Mouse (Mus musculus) spleen, adult 2 months (tissue): Measurements from ENCODE around the gene Trappc4. TPM values are rescaled to one million over a fixed set of nuclear protein-coding genes. Genes with fewer than 3 reads are reported as not detected.
A peak's percentile ranks its signal among the peaks of the same experiment; 100 is the strongest.

Experiments
- DNase-seq, 2 experiments: peaks; one replicate each; pipeline versions ENCODE4 v3.0.0 to v3.0.0-alpha.2; 2012 to 2021; ENCODE audit warnings: low spot score in 2 of 2, low read depth in 1 of 2
- H3K27ac ChIP-seq: fragments of 200-500 bp; 2 replicates; pipeline ENCODE4 v1.5.1; 2012; ENCODE audit warnings: low read length, inconsistent platforms; ENCODE audit not compliant: insufficient read depth
- H3K27me3 ChIP-seq: fragments of 200-500 bp; 2 replicates; pipeline ENCODE4 v1.6.1; 2012; ENCODE audit warnings: mild to moderate bottlenecking, moderate library complexity, low read length, inconsistent platforms; ENCODE audit not compliant: control insufficient read depth, insufficient read depth
- H3K36me3 ChIP-seq: fragments of 200-500 bp; 2 replicates; pipeline ENCODE4 v1.6.1; 2012; ENCODE audit warnings: mild to moderate bottlenecking, low read length, inconsistent platforms; ENCODE audit not compliant: control insufficient read depth, insufficient read depth
- H3K4me1 ChIP-seq: fragments of 200-500 bp; 2 replicates; pipeline ENCODE4 v1.6.1; 2011; ENCODE audit warnings: inconsistent platforms; ENCODE audit not compliant: control insufficient read depth, insufficient read depth, insufficient read length
- H3K4me3 ChIP-seq: fragments of 200-500 bp; 2 replicates; pipeline ENCODE4 v1.5.1; 2011; ENCODE audit warnings: mild to moderate bottlenecking, inconsistent platforms; ENCODE audit not compliant: insufficient read depth, insufficient read length; ENCODE audit errors: extremely low read depth
- CTCF ChIP-seq: fragments of 200-500 bp; IDR thresholded peaks from 2 replicates; pipeline ENCODE4 v1.5.1; 2011; ENCODE audit warnings: mild to moderate bottlenecking, inconsistent platforms; ENCODE audit not compliant: insufficient read depth, insufficient read length, insufficient replicate concordance; ENCODE audit errors: extremely low read depth
- POLR2A ChIP-seq: fragments of 200-500 bp; IDR thresholded peaks from 2 replicates; pipeline ENCODE4 v1.6.1; 2011; ENCODE audit warnings: low read depth, low read length, inconsistent platforms
- WGBS: fragments of 180-500 bp; shearing (Covaris S2); methylation state at CpG from one replicate; pipeline ENCODE4 v1.1.7; 2018; 5-methylcytosine and 5-hydroxymethylcytosine counted together
- polyA plus RNA-seq: library from polyadenylated mRNA; depleted of rRNA; stranded (reverse); fragments of >200 nt; gene quantifications from 2 replicates; pipeline ENCODE4 v1.2.3, GENCODE M21; 2012; rRNA removed

Gene Trappc4
- polyA plus RNA-seq, 1 experiment, result 22.9 TPM

GRCm38 (mm10) chr9:44361190-44361917 lies 46.0 kb downstream of the Trappc4 start, which contains the start of gene Vps11:
TSS of gene Vps11 (minus strand) at chr9:44361670.
- Histone ChIP-seq H3K27me3 (no peaks in the 10 kb centered on the region), H3K27ac (peak within 1 kb of the TSS; percentile 85), H3K4me1 (peaks cover 4% of the 10 kb centered on the region; the same call in 1 of the 2 replicates), H3K36me3 (peaks cover 17% of the 10 kb centered on the region), H3K4me3 (peak within 1 kb of the TSS; percentile 99)
- TF ChIP-seq CTCF, result no peak
- peak; percentile 83 for TF ChIP-seq POLR2A
- under 1% methylated on average over 44 of the region's 44 CpGs for WGBS
- peak; percentile 93 to 96 for DNase-seq

GRCm38 (mm10) chr9:44357207-44357606 lies 50.2 kb downstream of the Trappc4 start:
- Histone ChIP-seq H3K36me3 (peaks cover 54% of the 10 kb centered on the region), H3K4me1 (peaks cover 4% of the 10 kb centered on the region; the same call in 1 of the 2 replicates), H3K27me3 (no peaks in the 10 kb centered on the region), H3K27ac (no peak overlapping the region), H3K4me3 (no peak overlapping the region)
- 67% methylated on average over 4 of the region's 4 CpGs for WGBS
- DNase-seq, result peak in 1 of 2 experiments; percentile 25
- TF ChIP-seq POLR2A (no peak), CTCF (no peak)

Other genes starting within 250 kb of the Trappc4 start
- 16.1 and 20.3 TPM in 2 replicates for gene Cbl, start 173.6 kb downstream of the Trappc4 start, polyA plus RNA-seq
- not detected in 2 replicates for gene Ccdc153, start 166.9 kb downstream of the Trappc4 start, polyA plus RNA-seq
- 0.07 and 0.08 TPM in 2 replicates for gene Pdzd3, start 156.1 kb downstream of the Trappc4 start, polyA plus RNA-seq
- gene Nlrx1, start 139.0 kb downstream of the Trappc4 start, polyA plus RNA-seq, result 8.4 and 10.7 TPM in 2 replicates
- gene Abcg4, start 119.0 kb downstream of the Trappc4 start, polyA plus RNA-seq, result 12.3 and 22.3 TPM in 2 replicates
- gene Hinfp, start 101.9 kb downstream of the Trappc4 start, polyA plus RNA-seq, result 24.7 and 25.2 TPM in 2 replicates
- 28.0 and 38.5 TPM in 2 replicates for gene C2cd2l, start 87.3 kb downstream of the Trappc4 start, polyA plus RNA-seq
- 24.0 and 25.2 TPM in 2 replicates for gene Dpagt1, start 81.6 kb downstream of the Trappc4 start, polyA plus RNA-seq
- 117 and 258 TPM in 2 replicates for gene H2afx, start 72.9 kb downstream of the Trappc4 start, polyA plus RNA-seq
- 121 and 147 TPM in 2 replicates for gene Hmbs, start 63.4 kb downstream of the Trappc4 start, polyA plus RNA-seq
- 23.7 and 25.6 TPM in 2 replicates for gene Vps11, start 45.9 kb downstream of the Trappc4 start, polyA plus RNA-seq
- 39.8 and 44.3 TPM in 2 replicates for gene Hyou1, start 28.1 kb downstream of the Trappc4 start, polyA plus RNA-seq
- 24.5 and 25.4 TPM in 2 replicates for gene Slc37a4, start 10.7 kb downstream of the Trappc4 start, polyA plus RNA-seq
- gene Rps25, start 461 bp downstream of the Trappc4 start, polyA plus RNA-seq, result 137 and 144 TPM in 2 replicates
- 18.1 and 26.0 TPM in 2 replicates for gene Ccdc84, start 11.0 kb upstream of the Trappc4 start, polyA plus RNA-seq
- gene Foxr1, start 33.5 kb upstream of the Trappc4 start, polyA plus RNA-seq, result 0.09 and 0.15 TPM in 2 replicates
- gene Upk2, start 47.4 kb upstream of the Trappc4 start, polyA plus RNA-seq, result not detected in 2 replicates
- gene Bcl9l, start 75.2 kb upstream of the Trappc4 start, polyA plus RNA-seq, result 42.2 and 50.3 TPM in 2 replicates
- 133 and 154 TPM in 2 replicates for gene Cxcr5, start 154.3 kb upstream of the Trappc4 start, polyA plus RNA-seq
- 15.3 and 17.3 TPM in 2 replicates for gene Ddx6, start 197.3 kb upstream of the Trappc4 start, polyA plus RNA-seq